Mouse (Mus musculus) intestine, embryonic 16.5 days (tissue): ENCODE data around the gene Ank2. TPM values are rescaled to one million over a fixed set of nuclear protein-coding genes. Genes with fewer than 3 reads are reported as not detected.

ENCODE experiments used
- ATAC-seq: fragments of 200-750 bp; cut with Nextera tagmentation; 2 replicates; pipeline ENCODE4 v1.8.0; 2017; ENCODE audit warnings: moderate TSS enrichment, moderate library complexity
- H3K27ac ChIP-seq: fragments of 300-500 bp; sonication (generic); 2 replicates; pipeline ENCODE4 v1.5.1; 2014; ENCODE audit warnings: mild to moderate bottlenecking, low read length
- H3K27me3 ChIP-seq: fragments of 300-500 bp; sonication (generic); replicated peaks from 2 replicates; pipeline ENCODE4 v1.6.1; 2014; ENCODE audit warnings: low read length, control low read depth, mixed read lengths; ENCODE audit not compliant: control insufficient read depth, insufficient read depth
- H3K36me3 ChIP-seq: fragments of 300-500 bp; sonication (generic); 2 replicates; pipeline ENCODE4 v1.6.1; 2014; ENCODE audit warnings: low read length, control low read depth; ENCODE audit not compliant: control insufficient read depth, insufficient read depth
- H3K4me1 ChIP-seq: fragments of 300-500 bp; sonication (generic); 2 replicates; pipeline ENCODE4 v1.6.1; 2014; ENCODE audit warnings: low read length, control low read depth, mixed read lengths; ENCODE audit not compliant: control insufficient read depth, insufficient read depth
- H3K4me2 ChIP-seq: fragments of 300-500 bp; sonication (generic); 2 replicates; pipeline ENCODE4 v1.6.1; 2014; ENCODE audit warnings: low read depth, low read length, control low read depth
- H3K4me3 ChIP-seq: fragments of 300-500 bp; sonication (generic); 2 replicates; pipeline ENCODE4 v1.5.1; 2014; ENCODE audit warnings: mild to moderate bottlenecking, low read length
- H3K9ac ChIP-seq: fragments of 300-500 bp; sonication (generic); 2 replicates; pipeline ENCODE4 v1.6.1; 2014; ENCODE audit warnings: low read depth, low read length
- H3K9me3 ChIP-seq: fragments of 300-500 bp; sonication (generic); 2 replicates; pipeline ENCODE4 v1.6.1; 2016; ENCODE audit warnings: low read length, control low read depth; ENCODE audit not compliant: control insufficient read depth
- WGBS: fragments of 180-500 bp; shearing (Covaris S2); extraction: QIAGEN DNeasy Blood & Tissue Kit; methylation state at CpG from one replicate; pipeline ENCODE4 v1.1.7; 2014; 5-methylcytosine and 5-hydroxymethylcytosine counted together
- polyA plus RNA-seq: library from polyadenylated mRNA; unstranded; fragments of >200 nt; fragmentation: Nextera tagmentation; extraction: Ambion mirVana; gene quantifications from 2 replicates; pipeline ENCODE4 v1.2.1, GENCODE M21; 2015

Ank2 gene
- polyA plus RNA-seq, 1 experiment from 2014 or later = 15.8 TPM

DNA sequence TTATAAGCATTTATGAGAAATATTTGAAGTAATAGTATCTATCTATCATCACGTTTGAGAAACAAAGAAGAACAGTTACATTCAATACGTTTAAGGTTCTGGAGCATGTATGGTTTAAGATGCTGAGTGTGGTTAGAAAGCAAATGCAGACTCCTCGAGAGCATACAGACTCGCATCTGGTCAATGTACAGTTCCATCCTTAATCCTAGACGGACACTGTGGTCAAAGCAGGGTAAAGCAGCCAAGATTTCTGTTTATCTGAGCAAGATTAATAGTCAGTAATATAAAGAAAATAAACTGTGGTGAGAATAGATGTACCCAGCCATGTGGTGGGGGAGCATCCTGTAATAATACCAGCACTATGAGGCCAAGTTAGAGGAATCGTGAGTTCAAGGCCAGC lies 223.2 kb downstream of the Ank2 start:
- Histone ChIP-seq H3K4me3 (no peak overlapping the region), H3K4me1 (no peaks in the 10 kb centered on the region; the same call in 1 of the 2 replicates), H3K9ac (no peak overlapping the region), H3K27me3 (no peaks in the 10 kb centered on the region), H3K4me2 (no peak overlapping the region), H3K27ac (no peak overlapping the region), H3K9me3 (no peaks in the 10 kb centered on the region), H3K36me3 (no peaks in the 10 kb centered on the region)
- WGBS = 50% methylated on average over 6 of the region's 6 CpGs
- no peak for ATAC-seq

DNA sequence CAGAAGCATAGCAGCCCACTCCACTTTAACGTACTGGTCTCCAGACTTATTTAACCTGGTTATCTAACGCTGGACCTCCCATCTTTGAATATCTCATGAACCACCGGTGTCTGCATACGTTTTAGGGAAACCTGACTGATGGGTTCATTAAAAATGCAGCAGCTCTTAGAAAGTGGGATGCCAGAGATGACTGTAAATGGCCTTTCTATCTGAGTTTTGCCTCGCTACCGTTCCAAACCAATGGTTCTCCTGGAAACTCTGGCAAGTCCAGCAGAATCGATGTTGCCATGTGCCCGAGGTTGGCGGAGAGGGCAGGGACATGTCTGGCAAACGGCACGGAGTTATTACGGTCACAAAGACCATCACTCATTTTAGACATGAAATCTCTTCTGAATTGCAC lies 226.3 kb downstream of the Ank2 start:
- Histone ChIP-seq H3K4me1 (no peaks in the 10 kb centered on the region; the same call in 1 of the 2 replicates), H3K36me3 (no peaks in the 10 kb centered on the region), H3K27ac (no peak overlapping the region), H3K27me3 (no peaks in the 10 kb centered on the region), H3K4me2 (no peak overlapping the region), H3K9ac (no peak overlapping the region), H3K9me3 (no peaks in the 10 kb centered on the region), H3K4me3 (no peak overlapping the region)
- ATAC-seq = no peak
- WGBS = 83% methylated on average over 12 of the region's 12 CpGs

DNA sequence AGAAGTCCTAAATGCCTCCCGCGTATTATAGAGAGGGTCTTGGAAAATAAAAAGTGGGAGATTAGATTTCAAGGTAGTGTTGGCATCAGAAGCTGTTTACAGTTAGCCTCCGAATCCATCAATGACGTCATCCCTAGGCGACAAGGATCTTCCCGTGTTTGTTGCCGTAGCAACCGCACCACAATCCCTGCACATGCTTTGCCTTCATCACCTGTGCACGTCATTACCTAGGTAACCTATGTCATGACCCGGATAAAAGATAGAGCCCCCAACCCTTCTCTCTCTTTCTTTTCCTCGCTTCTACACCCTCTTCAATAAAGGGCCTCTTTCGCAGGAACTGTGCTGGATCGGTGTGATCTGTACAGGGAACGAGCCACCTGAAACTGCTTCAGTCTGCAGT lies 229.5 kb downstream of the Ank2 start:
- no peak overlapping the region for H3K27ac ChIP-seq
- WGBS = 84% methylated on average over 14 of the region's 14 CpGs
- no peaks in the 10 kb centered on the region for H3K27me3 ChIP-seq
- no peak overlapping the region for H3K4me3 ChIP-seq
- no peaks in the 10 kb centered on the region for H3K36me3 ChIP-seq
- H3K9me3 ChIP-seq = no peaks in the 10 kb centered on the region
- no peak overlapping the region for H3K9ac ChIP-seq
- ATAC-seq = no peak
- H3K4me2 ChIP-seq = no peak overlapping the region
- H3K4me1 ChIP-seq = no peaks in the 10 kb centered on the region

DNA sequence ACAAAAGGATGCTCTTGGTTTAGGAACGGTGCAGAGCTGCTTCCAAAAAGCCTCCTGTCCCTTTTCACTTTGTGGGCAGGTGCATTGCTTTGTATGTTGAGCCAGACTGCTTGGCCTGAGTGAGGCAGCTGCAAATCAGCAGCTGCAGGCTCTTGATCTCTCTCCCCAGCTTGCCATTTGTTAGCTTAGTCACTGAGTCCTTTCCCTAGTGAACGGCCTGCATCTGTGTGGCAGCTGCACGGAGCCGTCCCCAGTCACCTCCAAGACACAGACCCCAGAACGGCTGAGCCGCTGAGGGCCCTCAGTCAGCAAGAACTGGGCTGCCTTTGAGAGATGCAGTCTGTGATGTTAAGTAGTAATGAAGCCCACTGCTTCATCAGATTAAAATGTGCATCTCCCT lies 231.3 kb downstream of the Ank2 start:
- ATAC-seq = no peak
- H3K9me3 ChIP-seq = no peaks in the 10 kb centered on the region
- no peak overlapping the region for H3K27ac ChIP-seq
- no peaks in the 10 kb centered on the region for H3K27me3 ChIP-seq
- no peaks in the 10 kb centered on the region for H3K36me3 ChIP-seq
- H3K9ac ChIP-seq = no peak overlapping the region
- no peak overlapping the region for H3K4me3 ChIP-seq
- no peaks in the 10 kb centered on the region for H3K4me1 ChIP-seq
- H3K4me2 ChIP-seq = no peak overlapping the region
- 50% methylated on average over 6 of the region's 6 CpGs for WGBS

DNA sequence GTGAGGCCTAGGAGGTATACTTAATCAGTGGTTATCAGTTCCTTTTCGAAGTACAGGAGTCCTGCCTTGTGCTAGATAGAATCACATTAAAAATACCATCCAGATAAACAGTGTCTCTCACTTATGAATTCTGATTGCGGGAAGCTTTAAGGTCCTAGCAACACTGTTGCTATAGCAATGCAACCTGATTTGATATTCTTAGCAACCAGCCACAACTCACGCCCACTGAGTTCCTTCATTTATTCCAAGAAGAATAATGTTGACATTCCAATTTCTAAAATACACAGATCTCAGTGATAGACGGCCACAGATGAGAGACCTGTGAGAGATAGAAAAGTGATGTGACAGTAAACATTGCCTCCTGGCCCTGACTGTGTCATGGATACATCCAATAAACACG lies 233.4 kb downstream of the Ank2 start:
- Histone ChIP-seq H3K4me3 (no peak overlapping the region), H3K27me3 (no peaks in the 10 kb centered on the region), H3K27ac (no peak overlapping the region), H3K4me1 (no peaks in the 10 kb centered on the region), H3K9ac (no peak overlapping the region), H3K9me3 (no peaks in the 10 kb centered on the region), H3K36me3 (no peaks in the 10 kb centered on the region), H3K4me2 (no peak overlapping the region)
- no peak for ATAC-seq
- WGBS = 61% methylated on average over 5 of the region's 5 CpGs

DNA sequence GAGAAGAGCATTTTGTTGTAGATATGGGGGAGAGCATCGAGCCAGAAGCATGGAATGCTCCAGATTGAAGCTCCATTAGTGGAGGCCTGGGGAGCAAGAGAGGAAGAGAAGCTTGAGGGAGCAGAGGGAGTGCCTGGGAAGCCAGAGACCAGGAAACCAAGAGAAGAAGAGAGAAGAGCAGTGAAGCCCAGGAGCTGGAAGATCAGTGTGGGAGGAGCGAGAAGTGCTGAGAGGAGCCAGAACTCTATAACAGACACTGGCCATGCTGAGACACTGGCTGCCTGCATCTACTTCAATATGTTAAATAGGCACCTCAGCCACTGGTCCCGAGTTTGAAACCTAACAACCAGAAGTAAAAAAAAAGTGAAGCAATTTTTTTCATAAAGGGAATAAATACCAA lies 234.0 kb downstream of the Ank2 start:
- 75% methylated on average over 3 of the region's 3 CpGs for WGBS
- H3K36me3 ChIP-seq = no peaks in the 10 kb centered on the region
- H3K27ac ChIP-seq = no peak overlapping the region
- H3K4me2 ChIP-seq = no peak overlapping the region
- H3K9ac ChIP-seq = no peak overlapping the region
- no peak overlapping the region for H3K4me3 ChIP-seq
- no peak for ATAC-seq
- no peaks in the 10 kb centered on the region for H3K4me1 ChIP-seq
- H3K27me3 ChIP-seq = no peaks in the 10 kb centered on the region
- no peaks in the 10 kb centered on the region for H3K9me3 ChIP-seq

DNA sequence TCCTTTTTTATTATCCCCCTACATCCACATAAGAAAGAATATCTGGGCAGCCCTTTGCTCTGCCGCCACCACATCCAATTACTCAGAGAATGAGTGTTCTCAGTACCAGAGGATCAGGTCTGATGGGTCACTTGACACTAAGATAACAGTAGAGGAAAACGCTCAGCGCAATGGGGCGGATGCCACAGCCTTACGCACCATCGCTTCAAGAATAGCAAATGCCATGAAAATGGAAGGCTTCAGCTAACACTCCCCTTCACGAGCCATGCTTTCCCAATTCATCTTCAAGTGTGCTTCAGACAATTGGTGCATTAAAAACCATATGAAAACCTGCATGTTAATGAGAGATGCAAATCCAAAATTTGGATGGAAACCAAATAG lies 238.4 kb downstream of the Ank2 start:
- WGBS = 82% methylated on average over 7 of the region's 7 CpGs
- Histone ChIP-seq H3K4me1 (peaks cover 4% of the 10 kb centered on the region), H3K36me3 (no peaks in the 10 kb centered on the region), H3K4me3 (no peak overlapping the region), H3K4me2 (no peak overlapping the region), H3K27me3 (no peaks in the 10 kb centered on the region), H3K27ac (no peak overlapping the region), H3K9me3 (no peaks in the 10 kb centered on the region), H3K9ac (no peak overlapping the region)
- no peak for ATAC-seq

DNA sequence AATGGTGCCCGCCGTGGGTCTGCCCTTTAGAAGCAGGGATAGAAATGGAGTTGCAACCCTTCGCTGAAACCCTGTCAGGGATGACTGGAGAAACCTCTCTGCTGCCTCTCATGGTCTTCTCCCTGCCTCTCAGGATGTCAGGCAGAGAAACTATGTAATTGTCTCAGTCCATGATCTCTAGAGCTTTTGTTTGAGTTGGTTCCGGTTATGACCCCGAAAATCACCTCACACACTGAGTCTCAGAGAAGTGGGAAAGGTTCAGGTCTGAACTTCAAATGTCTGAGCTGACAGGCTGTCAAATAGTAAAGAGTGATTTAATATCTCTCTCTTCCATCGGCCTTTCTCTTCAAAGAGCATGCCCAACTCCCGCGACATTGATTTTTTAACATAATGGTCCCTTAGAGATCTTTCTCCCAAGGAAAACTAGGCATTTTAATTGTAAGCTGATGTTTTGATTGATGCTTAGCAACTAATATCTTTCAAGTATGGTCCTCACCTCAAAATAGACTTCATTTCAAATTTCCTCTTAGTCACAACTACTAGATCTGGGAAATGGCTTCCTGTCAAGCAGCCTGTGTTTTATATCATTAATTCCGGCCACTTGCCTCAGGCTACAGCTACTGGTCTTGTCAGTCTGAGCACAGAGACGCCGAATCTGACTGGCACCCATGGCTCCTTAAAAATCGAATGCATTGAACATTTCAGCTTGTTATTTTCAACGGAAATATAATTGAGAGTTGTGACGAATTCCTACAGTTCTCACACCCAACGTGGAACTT lies 239.0 kb downstream of the Ank2 start:
- 73% methylated on average over 15 of the region's 15 CpGs for WGBS

DNA sequence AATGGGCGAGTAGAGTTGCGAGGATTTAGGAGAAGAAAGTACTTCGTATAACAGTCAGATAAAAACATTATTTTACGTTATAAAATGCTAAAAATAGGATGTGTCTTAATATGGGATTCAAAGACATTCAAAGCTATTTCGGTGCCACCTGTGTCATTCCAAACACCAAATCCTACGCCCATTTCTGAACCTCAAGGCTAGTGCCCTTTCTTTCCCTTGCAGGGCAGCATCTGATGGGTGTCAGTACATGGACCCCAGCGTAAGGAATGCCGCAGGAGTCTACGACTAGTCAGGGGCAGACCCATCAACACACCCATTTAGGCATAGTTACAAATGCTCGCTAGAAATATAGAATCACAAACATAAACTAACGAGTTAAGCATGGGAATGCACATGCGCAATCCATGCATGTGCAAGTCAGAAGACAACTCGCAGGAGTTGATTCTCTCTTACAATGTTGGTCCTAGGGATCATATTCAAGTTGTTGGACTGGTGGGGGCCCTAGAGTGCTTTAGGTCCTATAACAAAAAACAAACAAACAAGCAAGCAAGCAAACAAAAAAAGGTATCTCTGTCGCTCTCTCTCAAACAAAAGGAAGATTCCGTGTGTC lies 240.6 kb downstream of the Ank2 start:
- Histone ChIP-seq H3K9me3 (no peaks in the 10 kb centered on the region), H3K9ac (no peak overlapping the region), H3K4me1 (peaks cover 4% of the 10 kb centered on the region), H3K36me3 (no peaks in the 10 kb centered on the region), H3K27me3 (no peaks in the 10 kb centered on the region), H3K27ac (no peak overlapping the region), H3K4me2 (no peak overlapping the region), H3K4me3 (no peak overlapping the region)
- ATAC-seq = no peak
- 41% methylated on average over 15 of the region's 15 CpGs for WGBS

More for the DNA sequence above, 239.0 kb downstream of the Ank2 start:
- ATAC-seq = no peak
- H3K36me3 ChIP-seq = no peaks in the 10 kb centered on the region
- H3K9ac ChIP-seq = no peak overlapping the region
- no peak overlapping the region for H3K4me2 ChIP-seq
- no peaks in the 10 kb centered on the region for H3K9me3 ChIP-seq
- peaks cover 4% of the 10 kb centered on the region for H3K4me1 ChIP-seq
- no peak overlapping the region for H3K27ac ChIP-seq
- no peak overlapping the region for H3K4me3 ChIP-seq
- no peaks in the 10 kb centered on the region for H3K27me3 ChIP-seq
